Mouse (Mus musculus) frontal cortex, postnatal 36 days (tissue): Measurements from ENCODE around the gene 9430097D07Rik.

Experiments
- DNase-seq, 2 experiments: peaks; one replicate each; pipeline ENCODE4 v3.0.0; 2022; ENCODE audit warnings: low spot score in 2 of 2

9430097D07Rik gene

DNA sequence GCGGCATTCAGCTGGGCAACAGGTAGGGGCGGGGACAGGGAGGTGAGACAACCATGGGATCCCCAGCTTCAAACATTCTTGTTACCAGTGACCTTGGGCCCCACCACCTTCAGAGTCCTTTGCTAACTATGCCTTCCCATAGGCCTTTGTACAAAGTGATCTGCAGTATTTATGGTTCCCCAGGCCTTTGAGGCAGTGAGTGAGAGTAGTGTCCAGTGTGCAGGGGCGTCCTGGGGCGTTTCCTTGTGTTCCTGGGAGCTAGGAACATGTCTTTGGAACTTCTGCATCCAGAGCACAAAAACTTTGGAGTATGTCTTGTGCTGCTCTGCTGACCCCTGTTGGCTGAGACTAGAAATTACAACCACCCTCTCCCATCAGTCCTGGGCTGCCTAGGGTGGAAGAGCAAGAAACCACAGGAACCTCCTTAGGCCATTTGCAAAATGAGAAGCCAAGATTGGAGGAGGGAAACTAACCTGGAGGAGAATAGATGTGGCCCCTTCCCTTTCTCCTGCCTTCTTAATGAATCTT lies 8.9 kb downstream of the 9430097D07Rik start:
- DNase-seq = peak; percentile 61 to 73

DNA sequence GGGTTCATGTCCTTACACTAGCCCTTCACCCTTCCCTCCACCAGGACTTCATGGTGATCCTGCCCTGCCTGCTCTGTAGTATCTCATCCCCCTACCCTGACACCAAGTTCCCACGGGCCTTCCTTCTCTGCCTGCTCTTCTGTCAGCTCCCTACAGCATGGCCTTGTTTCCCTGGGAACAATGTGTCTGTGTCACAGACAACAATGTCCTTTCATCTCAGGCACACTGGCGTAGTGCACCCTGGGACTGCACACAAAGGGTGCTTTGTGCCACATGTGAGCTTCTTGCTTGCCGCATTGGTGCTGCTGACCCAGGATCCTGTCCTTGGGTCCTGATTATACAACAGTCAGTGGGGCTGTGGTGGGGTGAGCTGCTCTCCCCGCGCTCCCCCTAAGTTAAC lies 15.9 kb downstream of the 9430097D07Rik start:
- DNase-seq = peak in 1 of 2 experiments; percentile 48

DNA sequence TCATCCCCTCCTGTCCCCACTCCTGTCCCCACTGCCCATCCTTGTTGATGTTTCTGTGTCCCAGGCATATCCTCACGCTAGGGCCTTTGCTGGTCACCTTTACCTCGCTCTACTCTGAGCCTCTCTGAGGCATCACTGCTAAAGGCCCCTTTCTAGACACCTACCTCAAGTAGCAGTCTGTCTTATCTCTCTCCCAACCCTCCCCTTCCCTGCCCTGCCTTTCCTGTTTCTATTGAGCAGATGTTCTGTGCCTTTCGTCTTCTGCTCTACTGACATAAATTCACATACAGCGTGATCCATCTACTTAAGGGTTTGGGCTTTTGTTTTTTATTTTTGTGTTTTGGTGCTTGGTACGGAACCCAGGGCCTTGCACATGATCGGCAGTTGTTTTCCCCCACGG lies 19.5 kb downstream of the 9430097D07Rik start:
- DNase-seq = no peak

DNA sequence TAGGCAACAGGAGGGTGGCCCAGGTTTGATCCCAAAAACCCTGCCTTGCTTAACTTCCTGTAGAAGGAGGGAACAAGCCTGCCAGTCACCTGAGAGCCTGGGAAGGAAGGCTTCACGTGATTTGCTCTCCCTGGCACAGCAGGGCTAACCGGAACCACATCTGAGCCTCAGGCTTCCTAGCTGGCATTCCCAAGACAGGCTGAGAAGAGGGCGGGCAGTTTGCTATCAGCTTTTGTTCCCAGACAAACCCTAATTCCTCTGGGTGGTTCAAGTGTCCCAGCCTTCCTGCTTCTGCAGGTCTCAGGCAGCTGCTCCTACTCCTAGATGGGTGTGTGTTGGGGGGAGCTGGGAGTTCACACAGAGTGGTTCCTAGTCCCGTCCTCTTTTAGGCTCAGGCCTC lies 20.0 kb downstream of the 9430097D07Rik start:
- DNase-seq = no peak

DNA sequence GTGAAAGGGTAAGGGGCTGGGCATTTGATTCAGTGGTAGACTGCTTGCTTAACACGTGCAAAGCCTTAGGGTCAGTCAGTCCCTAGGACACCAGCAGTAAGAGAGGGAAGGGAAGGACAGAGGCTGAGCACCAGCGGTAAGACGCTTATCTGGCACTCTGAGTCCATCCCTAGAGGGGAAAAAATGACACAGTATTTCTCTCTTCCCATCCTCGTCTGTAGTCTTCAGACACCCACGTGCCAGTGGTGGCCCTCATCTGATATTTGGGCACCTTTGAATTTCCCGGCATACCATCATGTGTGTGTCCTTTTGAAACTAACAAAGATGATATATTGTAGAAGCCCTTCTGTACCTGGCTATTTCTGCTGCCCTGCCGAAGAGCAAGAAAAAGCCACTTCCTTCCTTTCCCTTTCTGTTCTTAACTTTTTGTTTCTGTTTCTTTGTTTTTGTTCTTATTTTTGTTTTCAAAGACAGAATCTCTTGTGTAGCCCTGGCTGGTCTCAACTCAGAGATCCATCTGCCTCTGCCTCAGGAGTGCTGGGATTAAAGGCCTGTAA lies 21.8 kb downstream of the 9430097D07Rik start:
- no peak for DNase-seq

DNA sequence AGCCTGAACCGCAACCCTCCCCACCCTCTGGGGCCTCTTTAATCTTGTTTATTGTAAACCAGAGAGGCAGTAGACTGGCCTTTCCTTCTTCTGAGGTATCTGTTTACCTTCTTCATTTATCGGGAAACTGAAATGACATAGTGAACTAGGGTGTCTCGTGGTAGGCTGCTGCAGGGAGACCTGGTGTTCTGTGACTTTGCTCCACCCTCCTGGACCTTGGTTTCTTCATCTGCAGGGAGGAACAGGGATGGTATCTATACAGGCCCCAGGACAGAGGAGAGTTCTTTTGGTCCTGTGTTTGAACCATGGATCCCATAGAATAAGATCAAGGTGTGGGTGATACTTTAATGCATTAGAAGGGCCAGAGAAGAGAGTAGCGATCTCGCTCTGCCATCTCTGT lies 24.2 kb downstream of the 9430097D07Rik start:
- DNase-seq = no peak

DNA sequence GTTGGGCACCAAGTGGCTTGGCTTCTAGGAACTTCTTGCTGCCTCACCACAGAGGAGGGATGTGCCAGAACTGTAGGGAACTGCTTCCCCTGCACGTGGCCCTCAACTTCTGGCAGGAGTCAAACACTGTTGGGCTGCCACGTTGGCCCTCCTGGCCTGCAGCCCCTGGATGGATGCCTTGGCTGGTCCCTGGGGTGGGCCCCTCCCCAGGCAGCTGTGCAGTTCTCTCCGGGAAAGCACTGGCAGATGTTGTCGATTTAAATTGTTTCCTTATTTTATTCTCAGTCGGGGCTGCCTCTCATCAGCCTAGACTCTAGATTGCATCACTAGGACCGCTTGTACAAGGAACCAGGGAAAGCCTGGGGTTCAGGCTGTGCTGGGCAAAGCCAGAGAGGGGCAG lies 25.7 kb downstream of the 9430097D07Rik start:
- DNase-seq = no peak

DNA sequence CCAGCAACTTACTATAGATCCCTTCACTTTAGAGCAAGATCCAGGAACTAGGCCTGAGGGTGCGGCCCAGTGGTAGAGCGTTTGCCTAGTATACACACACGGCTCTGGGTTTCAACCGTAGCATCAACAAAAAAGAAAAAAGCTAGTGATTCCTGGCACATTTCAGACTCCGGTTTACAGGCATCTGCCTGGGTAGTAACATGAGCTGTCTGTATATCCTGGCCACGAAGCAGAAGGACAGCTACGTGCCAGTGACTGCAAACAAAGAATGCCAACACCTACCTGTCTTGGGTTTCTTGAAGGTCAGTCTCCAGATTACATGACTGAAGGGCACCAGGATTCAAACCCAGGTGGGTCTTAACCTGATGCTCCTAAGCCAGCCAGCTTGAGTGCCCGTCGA lies 26.3 kb downstream of the 9430097D07Rik start:
- DNase-seq = no peak

DNA sequence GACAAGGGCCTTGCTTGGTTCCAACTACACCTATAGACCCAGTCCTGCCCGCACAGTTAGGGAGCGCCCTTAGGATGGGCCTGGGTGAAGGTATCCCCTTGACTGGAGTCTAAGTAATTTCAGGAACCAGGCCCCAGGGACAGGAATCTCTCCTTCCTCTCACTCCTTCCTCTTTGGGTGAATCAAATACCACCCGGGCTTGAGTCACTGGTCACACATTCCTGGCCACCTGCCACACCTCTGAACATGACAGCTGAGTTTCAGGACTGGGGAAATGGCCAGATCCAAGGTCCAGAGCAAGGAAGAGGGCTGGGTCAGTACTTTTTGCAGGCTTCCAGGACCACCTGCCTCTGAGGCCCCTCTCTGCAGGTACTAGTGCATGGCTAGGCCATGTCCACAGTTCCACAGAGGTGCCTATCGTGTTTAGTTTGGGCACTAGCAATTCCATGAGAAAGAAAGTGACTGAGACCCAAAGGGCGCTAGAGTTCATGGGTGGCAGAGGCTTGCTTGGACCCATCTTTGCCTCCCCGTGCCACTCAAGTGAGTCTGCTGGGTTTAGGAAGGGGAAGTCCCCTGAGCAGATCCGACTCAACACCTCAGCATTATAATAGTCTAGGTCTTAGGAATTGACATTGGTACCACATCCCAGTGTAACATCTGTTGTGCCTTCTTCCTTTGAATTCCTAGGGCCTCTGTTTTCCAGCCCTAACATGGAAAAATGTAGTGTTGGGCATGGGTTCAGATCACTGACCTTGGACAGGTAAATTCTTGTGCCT lies 27.3 kb downstream of the 9430097D07Rik start:
- no peak for DNase-seq

DNA sequence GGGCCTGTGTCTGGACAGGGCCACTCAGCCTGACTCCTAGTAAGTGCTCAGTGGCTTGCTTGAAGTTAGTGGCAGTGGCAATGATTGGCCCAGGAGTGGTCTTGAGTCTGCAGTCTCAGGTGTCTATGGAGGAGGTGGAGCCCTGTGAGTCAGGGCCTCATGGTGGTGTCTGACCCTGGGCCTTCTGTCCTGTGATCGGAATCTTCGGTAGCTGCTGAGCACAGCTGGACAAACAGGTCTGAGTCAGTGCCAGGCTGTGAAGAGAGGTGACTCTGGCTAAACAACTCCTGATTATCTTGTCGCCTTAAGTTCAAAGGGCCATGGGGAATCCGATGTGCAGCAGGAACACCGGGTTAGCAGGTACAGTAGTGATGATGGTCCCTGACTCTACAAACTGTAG lies 28.1 kb downstream of the 9430097D07Rik start:
- DNase-seq = no peak

DNA sequence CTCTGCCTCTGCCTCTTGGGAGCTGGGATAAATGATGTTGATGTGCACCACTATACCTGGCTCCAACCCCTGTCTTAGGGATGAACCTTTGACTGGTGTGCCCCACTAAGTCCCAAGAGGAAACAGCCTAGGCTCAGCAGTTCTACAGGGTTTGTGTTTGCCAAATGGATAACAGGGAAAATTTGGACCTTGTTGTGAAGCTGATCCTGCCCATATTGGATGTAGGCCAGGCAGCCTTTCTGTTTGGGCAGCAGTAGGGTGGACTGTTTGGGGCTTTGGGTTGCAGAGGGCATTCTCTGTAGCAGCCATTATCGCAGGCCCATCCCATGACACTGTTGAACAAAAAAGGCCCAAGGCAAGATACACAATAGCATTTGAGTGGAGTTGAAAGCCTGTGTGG lies 28.5 kb downstream of the 9430097D07Rik start:
- no peak for DNase-seq

DNA sequence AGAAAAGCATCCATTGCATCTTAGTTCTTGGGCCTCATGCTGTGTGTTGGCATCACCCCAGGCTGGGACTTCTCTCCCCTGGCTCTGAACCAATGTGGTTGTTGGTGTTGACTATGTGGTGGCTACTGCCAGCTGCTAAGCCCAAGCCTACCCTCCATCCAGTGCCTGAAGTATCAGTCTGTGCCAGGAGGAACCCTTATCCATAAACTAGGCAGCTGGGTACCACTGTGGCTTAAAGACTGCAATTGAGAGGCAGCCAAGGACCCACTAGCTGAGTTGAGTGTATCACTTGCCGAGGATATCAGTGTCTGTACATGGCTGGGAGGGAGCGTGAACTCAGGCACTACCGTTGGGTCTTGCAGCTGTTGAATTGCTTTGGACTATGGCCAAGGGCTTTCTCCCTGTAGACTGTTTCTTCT lies 32.4 kb downstream of the 9430097D07Rik start:
- DNase-seq = peak in 1 of 2 experiments; percentile 29

DNA sequence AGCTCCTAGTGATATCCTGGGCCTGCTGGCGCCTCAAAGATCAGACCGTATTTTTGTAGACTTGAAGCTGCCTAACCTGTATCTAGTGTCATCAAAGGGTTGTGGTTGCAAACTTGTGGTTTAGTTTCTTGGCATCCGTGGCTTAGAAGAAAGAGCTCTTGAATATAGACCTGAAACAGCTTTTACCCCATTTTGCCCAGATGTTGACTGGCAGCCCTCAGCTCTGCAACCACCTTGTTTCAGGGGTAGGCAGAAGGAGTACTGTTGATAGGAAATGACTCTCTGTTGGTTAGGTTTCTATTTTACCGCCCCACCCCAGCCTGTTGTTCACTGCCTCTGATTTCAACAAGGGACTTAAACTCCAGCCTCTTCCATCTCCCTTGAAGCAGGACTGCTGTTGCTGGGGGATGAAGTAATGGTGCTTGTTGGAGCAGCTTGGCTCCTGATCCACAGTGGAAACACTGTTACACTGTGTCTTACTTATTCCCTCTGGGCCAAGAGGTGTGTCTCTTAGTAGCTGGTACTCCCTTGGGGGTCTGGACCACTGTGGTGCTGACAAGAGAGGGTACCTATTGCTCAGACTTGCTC lies 33.4 kb downstream of the 9430097D07Rik start:
- no peak for DNase-seq

DNA sequence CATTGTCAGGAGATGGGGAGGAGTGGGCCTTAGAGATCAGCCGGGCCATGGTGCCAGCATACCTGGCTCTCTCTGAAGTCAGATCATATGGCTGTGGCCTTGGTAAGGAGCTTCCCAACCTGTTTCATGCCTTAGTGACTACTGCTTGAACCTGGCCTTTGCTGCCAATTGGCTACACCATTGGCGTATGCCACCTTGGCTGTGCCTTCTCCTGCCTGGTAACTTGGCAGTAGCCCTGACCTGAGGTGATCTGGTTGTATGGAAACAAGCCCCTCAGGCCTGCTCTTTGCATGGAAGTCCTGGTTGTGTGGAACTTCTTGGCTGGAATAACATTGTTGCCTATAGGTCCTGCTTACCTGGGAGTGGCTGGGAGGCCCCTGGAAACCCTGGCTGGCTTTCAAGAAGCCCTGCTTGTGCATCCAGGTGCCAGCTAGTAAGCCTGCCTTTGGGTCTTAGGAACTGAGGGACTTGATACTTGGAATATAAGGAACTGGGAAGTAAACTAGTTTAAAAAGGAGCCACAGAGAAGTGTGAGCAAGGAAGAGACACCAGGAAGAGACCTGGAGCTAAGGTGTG lies 34.1 kb downstream of the 9430097D07Rik start:
- DNase-seq = no peak

DNA sequence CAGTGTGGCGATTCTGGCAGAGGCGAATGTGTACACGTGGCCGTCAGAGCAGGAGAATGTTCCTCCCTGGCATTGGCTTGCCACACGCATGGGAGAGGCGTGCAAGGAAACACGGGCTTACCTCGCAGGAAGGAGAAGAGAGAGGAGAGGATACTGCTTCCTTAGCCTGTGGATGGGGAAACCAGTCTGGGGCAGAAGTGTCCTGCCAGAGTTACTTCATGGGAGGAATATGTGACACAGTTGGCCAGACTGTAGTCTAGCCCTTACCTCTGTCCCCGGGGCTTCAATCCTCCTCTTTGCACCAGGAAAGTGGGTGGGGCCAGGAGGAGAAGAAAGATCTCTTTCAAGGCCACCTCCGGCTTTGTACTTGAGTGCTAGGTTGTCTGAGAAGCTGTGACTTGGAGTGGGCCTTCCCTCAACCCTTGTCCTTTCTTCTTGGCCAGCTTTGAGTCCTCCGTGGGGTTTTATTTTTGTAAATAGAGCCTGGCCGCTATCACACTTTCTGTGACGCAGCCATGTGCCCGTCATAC lies 36.0 kb downstream of the 9430097D07Rik start:
- DNase-seq = no peak

DNA sequence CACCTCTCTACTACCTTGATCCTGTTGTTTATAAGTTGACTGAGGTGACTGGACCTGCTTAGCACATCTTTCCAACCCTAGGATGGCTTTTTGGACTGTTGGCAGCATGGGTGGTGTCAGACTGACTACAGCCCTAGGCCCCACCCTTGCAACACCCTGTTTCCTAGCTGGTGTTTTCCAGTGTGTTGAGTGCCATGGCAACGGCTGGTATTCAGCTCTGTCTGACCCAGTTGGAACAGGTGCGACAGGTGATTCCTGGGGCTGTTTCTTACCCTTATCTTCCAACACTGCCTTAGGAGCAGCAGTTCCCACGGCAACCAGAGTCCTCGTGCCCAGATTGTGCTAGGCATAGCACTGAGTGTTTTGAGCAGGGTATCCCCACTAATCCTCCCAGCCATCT lies 37.0 kb downstream of the 9430097D07Rik start:
- no peak for DNase-seq

DNA sequence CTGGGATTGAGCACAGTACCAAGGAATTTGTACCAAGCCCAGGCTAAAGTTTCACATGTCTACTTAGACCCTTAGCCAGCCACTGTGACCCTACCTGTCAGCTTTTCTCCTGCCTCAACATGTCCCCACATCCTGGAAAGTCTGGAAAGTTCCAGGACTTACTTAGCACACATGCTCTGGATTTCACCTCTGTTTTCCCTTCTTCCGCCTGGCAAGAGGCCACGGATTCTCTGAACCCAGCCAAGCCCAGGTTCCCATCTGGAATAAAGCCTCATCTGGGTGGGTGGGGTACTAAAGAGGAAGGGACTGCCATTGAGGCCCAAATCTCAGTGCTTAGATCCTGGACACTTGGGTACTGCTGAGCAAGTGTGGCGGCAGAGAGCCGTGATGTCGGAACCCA lies 37.5 kb downstream of the 9430097D07Rik start:
- no peak for DNase-seq

DNA sequence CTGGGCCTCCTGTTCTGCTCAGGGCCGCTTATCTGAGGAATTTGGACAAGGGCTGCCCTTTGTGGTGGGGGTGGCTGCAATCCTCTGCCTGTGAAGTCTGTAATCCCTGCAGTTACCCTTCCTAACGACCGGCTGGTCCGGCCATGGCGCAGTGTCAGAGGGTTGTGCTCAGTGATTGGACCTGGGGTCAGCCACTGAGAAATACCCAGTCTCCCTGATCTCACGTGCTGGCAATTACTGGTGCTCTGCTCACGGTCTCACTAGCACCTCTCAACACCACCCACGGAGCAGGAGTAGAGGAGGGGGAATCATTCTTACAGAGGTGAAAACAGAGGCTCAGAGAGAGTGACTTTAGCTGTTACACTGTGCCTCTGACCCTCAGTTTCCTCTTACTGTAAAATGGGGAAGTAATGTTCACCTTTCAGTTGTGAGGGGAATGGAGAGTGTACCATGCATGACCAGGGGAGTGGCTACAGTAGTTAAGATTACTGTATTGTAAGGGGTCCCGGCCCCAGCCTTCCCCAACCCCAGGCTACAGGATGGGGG lies 38.1 kb downstream of the 9430097D07Rik start:
- no peak for DNase-seq

DNA sequence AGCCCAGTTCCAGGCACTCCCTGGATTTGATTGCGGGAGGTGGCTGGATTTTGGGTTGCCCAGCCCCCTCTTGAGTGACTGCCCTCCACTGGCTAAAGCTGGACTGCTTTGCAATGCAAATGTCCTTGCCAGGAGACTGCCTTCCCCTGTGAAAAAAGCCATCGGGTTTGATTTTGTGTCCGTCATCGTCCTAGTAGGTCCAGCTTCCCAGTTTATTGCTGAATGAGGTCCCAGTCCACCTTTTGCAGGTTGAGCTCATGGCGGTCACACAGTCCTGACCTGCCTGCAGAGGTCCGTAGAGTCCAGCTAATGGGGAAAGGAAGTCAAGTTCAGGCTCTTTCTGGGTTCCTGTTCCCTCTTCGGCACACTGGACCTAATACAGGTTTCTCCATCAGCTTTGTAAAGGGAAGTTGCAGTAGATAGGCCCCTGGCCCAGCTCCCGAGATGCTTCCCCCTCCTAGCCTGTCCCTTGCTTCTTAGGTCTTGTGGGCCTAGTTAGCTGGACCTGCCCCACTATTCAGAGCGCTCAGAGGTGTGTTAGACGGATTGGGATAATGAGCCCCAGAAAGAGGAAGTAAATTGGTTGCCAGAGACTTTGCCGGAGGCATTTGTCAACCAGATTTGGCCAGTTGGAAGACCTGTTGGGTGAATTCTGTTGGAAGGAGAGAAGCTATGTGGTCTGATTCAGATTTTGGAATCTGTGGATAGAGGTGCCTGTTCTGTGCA lies 38.7 kb downstream of the 9430097D07Rik start:
- DNase-seq = peak; percentile 19 to 70

DNA sequence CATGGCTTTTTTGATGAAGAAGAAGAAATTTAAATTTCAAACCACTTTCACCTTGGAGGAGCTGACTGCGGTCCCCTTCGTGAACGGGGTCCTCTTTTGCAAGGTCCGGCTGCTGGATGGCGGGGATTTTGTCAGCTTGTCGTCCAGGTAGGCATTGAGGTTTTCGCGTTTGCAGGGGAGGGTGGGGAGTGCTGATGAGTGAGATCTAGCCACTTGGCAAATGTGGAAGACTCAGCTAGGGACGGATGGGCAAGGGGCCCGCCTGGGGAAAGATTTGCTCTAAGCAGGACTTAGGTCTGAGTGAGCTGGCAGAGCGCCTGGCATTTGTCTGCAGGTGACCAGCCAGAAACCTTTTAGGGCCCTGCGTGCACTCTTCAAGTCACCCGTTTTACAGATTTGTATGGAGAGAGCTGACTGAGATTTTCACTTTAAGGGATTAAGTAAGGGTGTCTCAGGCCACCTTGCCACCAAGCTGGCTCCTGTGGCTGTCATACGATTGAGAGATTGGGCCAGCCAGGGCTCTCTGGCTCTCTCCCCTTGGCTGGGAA lies 39.3 kb downstream of the 9430097D07Rik start:
- peak in 1 of 2 experiments; percentile 60 for DNase-seq

DNA sequence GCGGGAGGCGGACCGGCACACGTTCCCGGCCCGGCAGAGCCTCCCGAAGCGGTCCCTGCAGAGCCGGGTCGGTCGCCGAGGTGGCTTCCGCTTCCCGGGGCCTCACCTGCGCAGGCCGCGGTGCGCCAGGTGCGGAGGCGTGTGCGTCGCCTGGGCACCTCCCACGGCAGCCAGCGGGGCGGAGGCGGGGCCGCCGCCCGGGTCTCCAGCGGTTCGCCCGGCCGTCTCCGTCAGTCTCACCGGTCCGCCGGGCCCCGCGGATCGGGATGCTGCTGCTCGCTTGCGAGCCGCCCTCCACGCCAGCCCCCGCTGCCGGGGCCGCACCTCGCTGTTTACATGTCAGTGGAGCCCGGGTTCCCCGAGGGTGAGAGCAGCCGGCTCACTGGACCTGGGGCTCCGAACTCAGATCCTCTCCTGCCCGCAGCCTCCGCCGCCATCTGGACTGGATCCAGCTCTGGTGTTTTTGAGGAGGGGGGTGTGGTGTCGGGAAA lies 39.9 kb downstream of the 9430097D07Rik start:
- peak in 1 of 2 experiments; percentile 57 for DNase-seq
